Mouse (Mus musculus): ENCODE results near the gene Unc13a. TPM values are rescaled to one million over a fixed set of nuclear protein-coding genes. Genes with fewer than 3 reads are reported as not detected.

Unc13a gene
- polyA plus RNA-seq, 1 experiment from 2014 or later = 0.68 TPM

GRCm38 (mm10) chr8:71680471-71680870 lies 8.9 kb upstream of the Unc13a start:
- H3K9ac ChIP-seq (ENCODE audit: low read length) = no peak overlapping the region
- H3K27me3 ChIP-seq (ENCODE audit: control insufficient read depth, insufficient read depth, low read depth, low read length) = peaks cover 74% of the 10 kb centered on the region
- peaks cover 7% of the 10 kb centered on the region for H3K4me1 ChIP-seq (replicated peaks; ENCODE audit: control insufficient read depth, insufficient read depth, low read length)
- peak overlapping the region; percentile 12; the same call in 1 of the 2 replicates for H3K4me2 ChIP-seq (ENCODE audit: low read depth, low read length)
- H3K27ac ChIP-seq (ENCODE audit: low read length) = no peak overlapping the region
- no peaks in the 10 kb centered on the region for H3K36me3 ChIP-seq (ENCODE audit: control insufficient read depth, insufficient read depth, low read length)
- WGBS = 8% methylated on average over 20 of the region's 21 CpGs
- H3K4me3 ChIP-seq (ENCODE audit: low read length) = no peak overlapping the region
- H3K9me3 ChIP-seq (ENCODE audit: control insufficient read depth, low read length) = no peaks in the 10 kb centered on the region
- no peak for ATAC-seq (ENCODE audit: low read depth)

GRCm38 (mm10) chr8:71679550-71680168 lies 8.1 kb upstream of the Unc13a start:
- peak overlapping the region; percentile 26 for H3K4me3 ChIP-seq (ENCODE audit: low read length)
- peak overlapping the region; percentile 11; the same call in 1 of the 2 replicates for H3K9ac ChIP-seq (ENCODE audit: low read length)
- H3K36me3 ChIP-seq (ENCODE audit: control insufficient read depth, insufficient read depth, low read length) = no peaks in the 10 kb centered on the region
- H3K27me3 ChIP-seq (ENCODE audit: control insufficient read depth, insufficient read depth, low read depth, low read length) = peaks cover 66% of the 10 kb centered on the region
- peak overlapping the region; percentile 52 for H3K4me2 ChIP-seq (ENCODE audit: low read depth, low read length)
- 12% methylated on average over 46 of the region's 46 CpGs for WGBS
- no peaks in the 10 kb centered on the region for H3K9me3 ChIP-seq (ENCODE audit: control insufficient read depth, low read length)
- H3K4me1 ChIP-seq (replicated peaks; ENCODE audit: control insufficient read depth, insufficient read depth, low read length) = peaks cover 7% of the 10 kb centered on the region
- ATAC-seq (ENCODE audit: low read depth) = peak; percentile 21; the same call in 1 of the 2 replicates
- no peak overlapping the region for H3K27ac ChIP-seq (ENCODE audit: low read length)

- H3K27me3 ChIP-seq (ENCODE audit: control insufficient read depth, insufficient read depth, low read depth, low read length) = peaks cover 61% of the 10 kb centered on the region
- H3K36me3 ChIP-seq (ENCODE audit: control insufficient read depth, insufficient read depth, low read length) = no peaks in the 10 kb centered on the region
- peak overlapping the region; percentile 52 for H3K4me2 ChIP-seq (ENCODE audit: low read depth, low read length)
- peak overlapping the region; percentile 26 for H3K4me3 ChIP-seq (ENCODE audit: low read length)
- no peak overlapping the region for H3K27ac ChIP-seq (ENCODE audit: low read length)
- no peaks in the 10 kb centered on the region for H3K9me3 ChIP-seq (ENCODE audit: control insufficient read depth, low read length)
- WGBS = 30% methylated on average over 16 of the region's 16 CpGs
- peaks cover 7% of the 10 kb centered on the region for H3K4me1 ChIP-seq (replicated peaks; ENCODE audit: control insufficient read depth, insufficient read depth, low read length)
- H3K9ac ChIP-seq (ENCODE audit: low read length) = peak overlapping the region; percentile 11; the same call in 1 of the 2 replicates
- ATAC-seq (ENCODE audit: low read depth) = no peak
Observed at GRCm38 (mm10) chr8:71679116-71679515, 7.6 kb upstream of the Unc13a start.

GRCm38 (mm10) chr8:71678216-71678615 lies 6.7 kb upstream of the Unc13a start:
- no peak overlapping the region for H3K9ac ChIP-seq (ENCODE audit: low read length)
- no peak overlapping the region for H3K27ac ChIP-seq (ENCODE audit: low read length)
- H3K36me3 ChIP-seq (ENCODE audit: control insufficient read depth, insufficient read depth, low read length) = no peaks in the 10 kb centered on the region
- peaks cover 52% of the 10 kb centered on the region for H3K27me3 ChIP-seq (ENCODE audit: control insufficient read depth, insufficient read depth, low read depth, low read length)
- 54% methylated on average over 4 of the region's 4 CpGs for WGBS
- H3K4me3 ChIP-seq (ENCODE audit: low read length) = no peak overlapping the region
- no peaks in the 10 kb centered on the region for H3K9me3 ChIP-seq (ENCODE audit: control insufficient read depth, low read length)
- peak overlapping the region; percentile 3; the same call in 1 of the 2 replicates for H3K4me2 ChIP-seq (ENCODE audit: low read depth, low read length)
- no peak for ATAC-seq (ENCODE audit: low read depth)
- H3K4me1 ChIP-seq (replicated peaks; ENCODE audit: control insufficient read depth, insufficient read depth, low read length) = peaks cover 7% of the 10 kb centered on the region

GRCm38 (mm10) chr8:71677555-71677954 lies 6.0 kb upstream of the Unc13a start:
- Histone ChIP-seq H3K36me3 (ENCODE audit: control insufficient read depth, insufficient read depth, low read length) (no peaks in the 10 kb centered on the region), H3K9ac (ENCODE audit: low read length) (no peak overlapping the region), H3K4me3 (ENCODE audit: low read length) (no peak overlapping the region), H3K9me3 (ENCODE audit: control insufficient read depth, low read length) (no peaks in the 10 kb centered on the region), H3K4me1 (replicated peaks; ENCODE audit: control insufficient read depth, insufficient read depth, low read length) (peaks cover 7% of the 10 kb centered on the region), H3K4me2 (ENCODE audit: low read depth, low read length) (peak overlapping the region; percentile 85; the same call in 1 of the 2 replicates), H3K27me3 (ENCODE audit: control insufficient read depth, insufficient read depth, low read depth, low read length) (peaks cover 45% of the 10 kb centered on the region), H3K27ac (ENCODE audit: low read length) (peak overlapping the region; percentile 36; the same call in 1 of the 2 replicates)
- ATAC-seq (ENCODE audit: low read depth) = no peak

- Histone ChIP-seq H3K9ac (ENCODE audit: low read length) (peak overlapping the region; percentile 84), H3K4me2 (ENCODE audit: low read depth, low read length) (peak overlapping the region; percentile 85), H3K4me1 (replicated peaks; ENCODE audit: control insufficient read depth, insufficient read depth, low read length) (peaks cover 7% of the 10 kb centered on the region), H3K36me3 (ENCODE audit: control insufficient read depth, insufficient read depth, low read length) (no peaks in the 10 kb centered on the region), H3K27me3 (ENCODE audit: control insufficient read depth, insufficient read depth, low read depth, low read length) (peaks cover 38% of the 10 kb centered on the region), H3K9me3 (ENCODE audit: control insufficient read depth, low read length) (no peaks in the 10 kb centered on the region), H3K27ac (ENCODE audit: low read length) (peak overlapping the region; percentile 66), H3K4me3 (ENCODE audit: low read length) (peak overlapping the region; percentile 75)
- 57% methylated on average over 9 of the region's 9 CpGs for WGBS
- no peak for ATAC-seq (ENCODE audit: low read depth)
Observed at GRCm38 (mm10) chr8:71676803-71677202, 5.2 kb upstream of the Unc13a start.

- no peaks in the 10 kb centered on the region for H3K36me3 ChIP-seq (ENCODE audit: control insufficient read depth, insufficient read depth, low read length)
- peak within 1 kb of the TSS; percentile 66 for H3K27ac ChIP-seq (ENCODE audit: low read length)
- H3K4me1 ChIP-seq (replicated peaks; ENCODE audit: control insufficient read depth, insufficient read depth, low read length) = peaks cover 10% of the 10 kb centered on the region
- H3K4me3 ChIP-seq (ENCODE audit: low read length) = peak within 1 kb of the TSS; percentile 75
- peak within 1 kb of the TSS; percentile 84 for H3K9ac ChIP-seq (ENCODE audit: low read length)
- peak within 1 kb of the TSS; percentile 85 for H3K4me2 ChIP-seq (ENCODE audit: low read depth, low read length)
- no peaks in the 10 kb centered on the region for H3K9me3 ChIP-seq (ENCODE audit: control insufficient read depth, low read length)
- 3% methylated on average over 32 of the region's 40 CpGs for WGBS
- ATAC-seq (ENCODE audit: low read depth) = peak; percentile 53
- peaks cover 35% of the 10 kb centered on the region for H3K27me3 ChIP-seq (ENCODE audit: control insufficient read depth, insufficient read depth, low read depth, low read length)
Observed at GRCm38 (mm10) chr8:71676020-71676741, 4.6 kb upstream of the Unc13a start, which contains the start of gene Jak3. Jak3 (plus strand) TSS chr8:71676296.

GRCm38 (mm10) chr8:71675456-71676019 lies 4.0 kb upstream of the Unc13a start:
- Histone ChIP-seq H3K9ac (ENCODE audit: low read length) (peak overlapping the region; percentile 84; the same call in 1 of the 2 replicates), H3K27ac (ENCODE audit: low read length) (peak overlapping the region; percentile 66; the same call in 1 of the 2 replicates), H3K27me3 (ENCODE audit: control insufficient read depth, insufficient read depth, low read depth, low read length) (peaks cover 28% of the 10 kb centered on the region), H3K4me2 (ENCODE audit: low read depth, low read length) (peak overlapping the region; percentile 85), H3K9me3 (ENCODE audit: control insufficient read depth, low read length) (no peaks in the 10 kb centered on the region), H3K4me1 (replicated peaks; ENCODE audit: control insufficient read depth, insufficient read depth, low read length) (peaks cover 14% of the 10 kb centered on the region), H3K36me3 (ENCODE audit: control insufficient read depth, insufficient read depth, low read length) (no peaks in the 10 kb centered on the region), H3K4me3 (ENCODE audit: low read length) (peak overlapping the region; percentile 75)
- ATAC-seq (ENCODE audit: low read depth) = no peak
- 33% methylated on average over 9 of the region's 9 CpGs for WGBS

- Histone ChIP-seq H3K4me2 (ENCODE audit: low read depth, low read length) (no peak overlapping the region), H3K4me1 (replicated peaks; ENCODE audit: control insufficient read depth, insufficient read depth, low read length) (peaks cover 8% of the 10 kb centered on the region), H3K4me3 (ENCODE audit: low read length) (no peak overlapping the region), H3K9ac (ENCODE audit: low read length) (no peak overlapping the region), H3K36me3 (ENCODE audit: control insufficient read depth, insufficient read depth, low read length) (no peaks in the 10 kb centered on the region), H3K9me3 (ENCODE audit: control insufficient read depth, low read length) (no peaks in the 10 kb centered on the region), H3K27ac (ENCODE audit: low read length) (no peak overlapping the region), H3K27me3 (ENCODE audit: control insufficient read depth, insufficient read depth, low read depth, low read length) (peaks cover 27% of the 10 kb centered on the region)
- WGBS = 63% methylated on average over 2 of the region's 2 CpGs
- no peak for ATAC-seq (ENCODE audit: low read depth)
Observed at GRCm38 (mm10) chr8:71674071-71674470, 2.5 kb upstream of the Unc13a start.
